Mouse (Mus musculus): ENCODE measurements around the gene Eml6. TPM values are rescaled to one million over a fixed set of nuclear protein-coding genes. Genes with fewer than 3 reads are reported as not detected.

The Eml6 gene
- polyA plus RNA-seq, 1 experiment from 2014 or later = 0.25 TPM

DNA sequence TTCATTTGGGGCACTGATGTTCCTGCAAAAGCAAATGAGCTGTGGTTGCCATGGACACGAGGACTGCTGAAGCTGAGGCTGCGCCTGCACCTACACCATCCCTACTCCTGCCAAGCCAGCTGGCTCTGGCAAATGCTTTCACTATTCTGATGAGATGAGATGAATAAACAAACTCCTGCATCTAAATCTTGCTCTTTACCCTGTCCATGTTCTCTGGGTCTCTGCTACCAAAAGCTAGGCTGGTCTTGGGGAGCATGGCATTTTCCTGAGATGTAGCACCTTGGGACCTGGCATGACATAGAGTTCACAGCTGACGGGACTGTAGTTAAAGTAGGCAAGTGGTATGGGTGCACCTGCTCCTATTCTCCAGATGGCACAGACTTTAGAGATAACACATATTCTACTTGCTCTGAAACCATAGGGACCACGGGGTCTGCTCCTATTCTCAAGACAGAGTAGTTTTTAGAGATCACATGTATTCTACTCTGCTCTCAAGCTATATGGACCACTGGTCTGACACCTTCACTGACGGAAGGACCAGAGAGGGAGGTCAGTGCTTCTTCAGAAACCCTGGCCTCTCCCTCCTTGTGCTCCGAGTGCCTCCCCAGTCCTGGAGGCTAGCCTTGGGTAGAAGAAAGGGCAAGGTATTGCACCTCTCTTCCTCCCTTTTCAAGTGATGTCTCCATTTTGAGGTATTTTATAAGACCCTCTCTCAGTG lies 236.8 kb downstream of the Eml6 start:
- H3K27ac ChIP-seq (ENCODE audit: low read depth) = no peak overlapping the region
- TF ChIP-seq CTCF (IDR thresholded peaks at IDR 0.05; ENCODE audit: low read depth) = no peak
- DNase-seq (no peak), ATAC-seq (ENCODE audit: insufficient read depth) (peak; percentile 56; the same call in 1 of the 2 replicates)
- H3K4me3 ChIP-seq (ENCODE audit: low read depth, low read length) = no peak overlapping the region
- no peak overlapping the region for H3K9ac ChIP-seq
- 65% methylated on average over 6 of the region's 6 CpGs for WGBS
- H3K27me3 ChIP-seq (ENCODE audit: insufficient read depth, low read length) = no peaks in the 10 kb centered on the region
- no peak overlapping the region for H3K4me2 ChIP-seq
- H3K4me1 ChIP-seq (ENCODE audit: insufficient read depth) = no peaks in the 10 kb centered on the region
- H3K36me3 ChIP-seq (ENCODE audit: insufficient read depth) = no peaks in the 10 kb centered on the region
- no peaks in the 10 kb centered on the region for H3K9me3 ChIP-seq (ENCODE audit: low read depth, low read length)

DNA sequence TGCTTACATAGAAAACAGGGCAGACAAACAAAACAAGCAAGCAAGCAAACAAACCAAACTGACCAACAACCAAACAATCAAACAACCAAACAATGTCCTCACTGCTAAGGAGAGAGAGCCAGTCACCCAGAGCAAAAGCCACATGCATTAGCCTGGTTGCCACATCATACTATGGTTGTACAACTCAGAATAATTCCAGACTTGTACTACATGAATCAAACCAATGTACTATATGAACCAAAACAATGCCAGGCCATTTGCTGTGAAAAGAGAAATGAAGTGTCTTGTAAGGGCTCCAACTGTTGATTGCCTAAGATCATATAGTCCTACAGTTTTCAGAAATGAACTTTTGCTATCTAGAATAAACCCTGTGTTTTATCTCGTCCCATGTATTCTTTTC lies 237.3 kb downstream of the Eml6 start:
- H3K4me3 ChIP-seq (ENCODE audit: low read depth, low read length) = no peak overlapping the region
- no peak overlapping the region for H3K27ac ChIP-seq (ENCODE audit: low read depth)
- no peak for ATAC-seq (ENCODE audit: insufficient read depth)
- no peaks in the 10 kb centered on the region for H3K27me3 ChIP-seq (ENCODE audit: insufficient read depth, low read length)
- H3K9ac ChIP-seq = no peak overlapping the region
- no peak for TF ChIP-seq CTCF (IDR thresholded peaks at IDR 0.05; ENCODE audit: low read depth)
- no peaks in the 10 kb centered on the region for H3K36me3 ChIP-seq (ENCODE audit: insufficient read depth)
- DNase-seq = peak; percentile 13
- H3K4me1 ChIP-seq (ENCODE audit: insufficient read depth) = no peaks in the 10 kb centered on the region
- WGBS = 33% methylated on average over 1 of the region's 1 CpGs
- H3K9me3 ChIP-seq (ENCODE audit: low read depth, low read length) = no peaks in the 10 kb centered on the region
- H3K4me2 ChIP-seq = no peak overlapping the region

- H3K9me3 ChIP-seq (ENCODE audit: low read depth, low read length) = no peaks in the 10 kb centered on the region
- WGBS = 6% methylated on average over 5 of the region's 5 CpGs
- H3K27ac ChIP-seq (ENCODE audit: low read depth) = no peak overlapping the region
- ATAC-seq (ENCODE audit: insufficient read depth) (no peak), DNase-seq (no peak)
- H3K4me1 ChIP-seq (ENCODE audit: insufficient read depth) = no peaks in the 10 kb centered on the region
- no peaks in the 10 kb centered on the region for H3K36me3 ChIP-seq (ENCODE audit: insufficient read depth)
- H3K27me3 ChIP-seq (ENCODE audit: insufficient read depth, low read length) = no peaks in the 10 kb centered on the region
- no peak for TF ChIP-seq CTCF (IDR thresholded peaks at IDR 0.05; ENCODE audit: low read depth)
- no peak overlapping the region for H3K9ac ChIP-seq
- no peak overlapping the region for H3K4me2 ChIP-seq
- no peak overlapping the region for H3K4me3 ChIP-seq (ENCODE audit: low read depth, low read length)
These were observed 238.4 kb downstream of the Eml6 start for GRCm38 (mm10) chr11:29787473-29787872.

GRCm38 (mm10) chr11:29786583-29787219 lies 239.1 kb downstream of the Eml6 start:
- Histone ChIP-seq H3K9ac (no peak overlapping the region), H3K36me3 (ENCODE audit: insufficient read depth) (no peaks in the 10 kb centered on the region), H3K27ac (ENCODE audit: low read depth) (no peak overlapping the region), H3K27me3 (ENCODE audit: insufficient read depth, low read length) (no peaks in the 10 kb centered on the region), H3K4me2 (no peak overlapping the region), H3K4me1 (ENCODE audit: insufficient read depth) (no peaks in the 10 kb centered on the region), H3K4me3 (ENCODE audit: low read depth, low read length) (no peak overlapping the region), H3K9me3 (ENCODE audit: low read depth, low read length) (no peaks in the 10 kb centered on the region)
- 77% methylated on average over 6 of the region's 6 CpGs for WGBS
- TF ChIP-seq CTCF (IDR thresholded peaks at IDR 0.05; ENCODE audit: low read depth) = no peak
- ATAC-seq (ENCODE audit: insufficient read depth) (no peak), DNase-seq (no peak)

DNA sequence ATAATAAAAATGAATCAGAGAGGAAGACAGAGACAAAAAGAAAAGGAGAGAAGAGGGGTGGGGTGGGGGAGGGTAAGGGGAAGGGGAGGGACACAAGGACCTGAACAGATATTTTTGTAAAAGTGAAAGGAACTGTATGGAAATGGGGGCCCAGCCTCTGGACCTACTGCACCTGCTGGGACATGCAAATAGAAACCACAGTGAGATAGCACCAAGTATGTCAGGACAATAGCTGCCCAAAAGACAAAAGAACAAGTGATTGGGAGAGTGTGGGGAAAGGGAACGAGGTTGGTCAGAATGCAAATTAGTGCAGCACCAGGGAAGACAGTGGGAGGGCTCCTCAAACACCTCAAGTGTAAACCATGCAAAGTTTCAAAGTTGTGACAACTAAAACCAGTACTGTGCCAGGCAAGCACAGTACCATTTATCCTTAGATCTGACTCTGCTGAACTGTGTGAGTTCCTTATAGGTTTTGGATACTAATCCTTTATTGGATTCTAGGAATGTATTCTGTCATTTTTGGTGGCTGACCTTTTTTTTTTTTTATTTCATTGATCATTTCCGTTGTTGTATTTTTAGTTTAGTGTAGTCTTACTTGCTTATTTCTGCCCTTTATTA lies 246.3 kb downstream of the Eml6 start:
- ATAC-seq (ENCODE audit: insufficient read depth) (no peak), DNase-seq (no peak)
- Histone ChIP-seq H3K9ac (no peak overlapping the region), H3K4me2 (no peak overlapping the region), H3K27me3 (ENCODE audit: insufficient read depth, low read length) (no peaks in the 10 kb centered on the region), H3K9me3 (ENCODE audit: low read depth, low read length) (no peaks in the 10 kb centered on the region), H3K27ac (ENCODE audit: low read depth) (no peak overlapping the region), H3K4me1 (ENCODE audit: insufficient read depth) (no peaks in the 10 kb centered on the region), H3K4me3 (ENCODE audit: low read depth, low read length) (no peak overlapping the region), H3K36me3 (ENCODE audit: insufficient read depth) (no peaks in the 10 kb centered on the region)
- no peak for TF ChIP-seq CTCF (IDR thresholded peaks at IDR 0.05; ENCODE audit: low read depth)
- WGBS = 36% methylated on average over 2 of the region's 2 CpGs

DNA sequence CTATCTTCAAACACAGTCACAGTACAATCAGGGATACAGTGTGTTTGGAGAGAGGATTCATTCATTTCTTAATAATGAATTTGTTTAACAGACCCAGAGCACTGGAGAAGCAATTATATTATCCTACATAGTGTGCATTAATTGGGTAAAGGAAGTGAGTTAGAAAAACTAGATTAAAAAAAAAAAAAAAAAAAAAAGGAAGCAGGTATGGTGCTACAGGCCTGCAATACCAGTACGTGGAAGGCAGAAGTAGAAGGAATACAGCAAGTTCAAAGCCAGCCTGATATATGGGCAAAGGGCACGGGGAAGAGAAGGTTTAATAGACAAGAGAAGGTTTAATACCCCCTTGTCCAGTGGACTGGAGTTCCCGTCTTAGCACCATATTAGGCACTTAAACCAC lies 246.9 kb downstream of the Eml6 start:
- Histone ChIP-seq H3K36me3 (ENCODE audit: insufficient read depth) (no peaks in the 10 kb centered on the region), H3K27ac (ENCODE audit: low read depth) (no peak overlapping the region), H3K27me3 (ENCODE audit: insufficient read depth, low read length) (no peaks in the 10 kb centered on the region), H3K4me3 (ENCODE audit: low read depth, low read length) (no peak overlapping the region), H3K4me1 (ENCODE audit: insufficient read depth) (no peaks in the 10 kb centered on the region), H3K9ac (no peak overlapping the region), H3K4me2 (no peak overlapping the region), H3K9me3 (ENCODE audit: low read depth, low read length) (no peaks in the 10 kb centered on the region)
- ATAC-seq (ENCODE audit: insufficient read depth) = no peak
- TF ChIP-seq CTCF (IDR thresholded peaks at IDR 0.05; ENCODE audit: low read depth) = no peak
- WGBS = 69% methylated on average over 3 of the region's 3 CpGs
- no peak for DNase-seq

DNA sequence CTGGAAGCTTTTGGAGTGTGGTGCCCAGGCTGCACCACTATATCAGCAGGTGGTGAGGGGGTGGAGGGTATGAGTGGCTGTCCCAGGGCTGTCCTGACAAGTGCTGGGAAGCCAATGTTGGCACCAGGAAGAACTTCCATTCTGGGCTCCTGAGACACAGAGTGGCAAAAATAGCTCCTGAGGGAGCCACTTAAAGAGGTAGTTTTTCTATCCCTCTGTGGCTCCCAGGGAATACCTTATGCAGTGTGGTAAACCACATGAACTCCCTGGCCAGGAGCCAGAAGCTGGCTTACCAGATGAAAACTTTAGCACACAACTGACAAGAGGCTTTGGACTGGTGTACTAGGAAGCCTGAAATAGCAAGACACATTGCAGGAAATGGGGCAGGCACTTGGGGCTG lies 247.9 kb downstream of the Eml6 start:
- Histone ChIP-seq H3K9ac (no peak overlapping the region), H3K4me1 (ENCODE audit: insufficient read depth) (no peaks in the 10 kb centered on the region), H3K4me3 (ENCODE audit: low read depth, low read length) (no peak overlapping the region), H3K27me3 (ENCODE audit: insufficient read depth, low read length) (no peaks in the 10 kb centered on the region), H3K27ac (ENCODE audit: low read depth) (no peak overlapping the region), H3K4me2 (no peak overlapping the region), H3K9me3 (ENCODE audit: low read depth, low read length) (no peaks in the 10 kb centered on the region), H3K36me3 (ENCODE audit: insufficient read depth) (no peaks in the 10 kb centered on the region)
- no peak for DNase-seq
- TF ChIP-seq CTCF (IDR thresholded peaks at IDR 0.05; ENCODE audit: low read depth) = no peak
- ATAC-seq (ENCODE audit: insufficient read depth) = no peak

Data from lung, embryonic 14.5 days (tissue).